Mouse (Mus musculus) mouse trophoblast stem cell (cell line): ENCODE measurements around the gene Adgrl1.

Source experiments
- in situ Hi-C, 2 experiments: fragments of 300-500 bp; cut with MseI, MboI; formaldehyde crosslinking; loops; 2 replicates in 1 of 2; 3 replicates in 1 of 2; pipeline ENCODE4 v1.15.1; 2025

Adgrl1 gene

GRCm38 (mm10) chr8:83901566-83902485, 1.9 kb downstream of the Adgrl1 start:
- in situ Hi-C loops: no loop called here

- in situ Hi-C loops: no loop called here
Measured at GRCm38 (mm10) chr8:83902961-83903666, 3.2 kb downstream of the Adgrl1 start.

DNA sequence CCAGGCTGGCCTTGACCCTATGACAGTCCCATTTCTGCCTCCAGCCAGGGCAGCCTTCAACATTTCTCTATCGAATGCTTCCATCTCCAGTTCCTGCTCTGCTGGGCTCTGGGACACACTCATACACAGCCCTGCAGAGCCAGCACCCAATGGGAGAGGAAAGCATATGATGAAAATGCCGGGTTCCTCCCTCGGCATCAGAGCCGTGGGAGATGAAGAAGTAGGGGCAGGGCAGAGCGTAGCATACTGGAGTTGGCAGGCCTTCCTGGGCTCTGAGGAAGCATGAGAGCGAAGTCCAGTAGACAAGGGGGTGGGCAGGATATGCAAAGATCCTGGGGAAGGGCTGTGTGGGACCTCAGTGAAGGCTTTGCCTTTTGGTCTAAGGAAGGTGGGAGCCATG, 8.7 kb downstream of the Adgrl1 start:
- in situ Hi-C loops: no loop called here

DNA sequence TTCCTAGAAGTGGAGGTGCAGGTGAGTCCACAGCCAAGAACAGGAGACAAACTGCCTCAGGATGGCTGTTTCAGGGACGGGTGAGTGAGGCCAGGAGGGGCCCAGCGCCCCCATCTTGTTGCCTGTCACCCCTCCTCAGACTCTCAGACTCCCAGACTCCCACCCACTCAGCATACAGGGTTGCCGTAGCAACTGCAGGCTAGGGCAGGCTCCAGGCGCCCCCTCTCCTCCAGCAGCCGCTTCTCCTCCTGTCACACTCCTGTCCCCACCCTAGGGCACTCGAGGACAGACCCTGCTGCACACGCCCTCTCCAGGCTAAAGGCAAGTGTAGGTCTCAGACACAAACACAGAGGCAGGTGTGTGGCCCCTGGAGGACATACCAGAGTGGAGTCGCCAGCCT, 9.4 kb downstream of the Adgrl1 start:
- in situ Hi-C loops: no loop called here

- in situ Hi-C loops: no loop called here
Measured at GRCm38 (mm10) chr8:83911809-83912731, 12.2 kb downstream of the Adgrl1 start.

- in situ Hi-C loops: no loop called here
Measured at GRCm38 (mm10) chr8:83914232-83914631, 14.3 kb downstream of the Adgrl1 start.

GRCm38 (mm10) chr8:83914860-83915259, 15.0 kb downstream of the Adgrl1 start:
- in situ Hi-C loops: no loop called here

DNA sequence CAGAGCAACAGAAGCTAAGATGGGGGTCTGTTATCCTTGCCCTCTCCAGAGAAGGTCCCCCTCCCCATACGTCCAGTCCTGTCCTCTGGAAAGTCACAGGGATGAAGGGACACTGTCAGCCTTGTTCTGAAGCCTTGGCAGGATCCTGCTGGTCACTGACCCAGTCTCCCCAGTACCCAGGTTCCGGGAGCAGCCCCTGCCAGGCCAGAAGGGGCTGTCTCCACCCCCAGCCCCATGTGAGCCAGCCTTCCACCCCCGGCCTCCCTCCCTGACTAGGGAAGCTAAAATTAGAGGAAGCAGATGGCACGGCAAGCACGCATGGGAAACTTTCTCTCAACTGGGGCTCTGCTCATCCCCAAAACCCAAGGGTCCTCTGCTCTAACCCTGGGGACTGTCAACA, 16.1 kb downstream of the Adgrl1 start:
- in situ Hi-C loops: no loop called here

GRCm38 (mm10) chr8:83917566-83917965, 17.7 kb downstream of the Adgrl1 start:
- in situ Hi-C loops: no loop called here

DNA sequence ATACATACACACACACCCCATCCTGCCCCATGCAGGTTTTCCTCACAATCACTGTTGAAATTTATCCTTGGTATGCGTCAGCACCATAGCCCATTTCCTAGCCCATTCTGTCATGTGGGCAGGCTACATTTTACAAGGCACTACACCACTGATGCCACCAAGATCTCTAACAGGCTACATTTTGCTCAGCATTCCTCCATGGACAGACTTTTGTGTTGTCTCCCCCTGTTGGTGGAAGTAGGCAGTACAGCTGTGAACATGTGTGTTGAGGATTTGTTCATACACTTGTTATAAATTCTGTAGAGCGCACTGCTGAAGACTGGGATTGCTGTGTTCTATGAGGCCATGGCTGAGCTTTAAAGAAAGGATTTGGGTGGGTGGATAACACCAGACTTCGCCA, 21.7 kb downstream of the Adgrl1 start:
- in situ Hi-C loops: no loop called here

- in situ Hi-C loops: no loop called here
Measured at GRCm38 (mm10) chr8:83922727-83923126, 22.8 kb downstream of the Adgrl1 start.

DNA sequence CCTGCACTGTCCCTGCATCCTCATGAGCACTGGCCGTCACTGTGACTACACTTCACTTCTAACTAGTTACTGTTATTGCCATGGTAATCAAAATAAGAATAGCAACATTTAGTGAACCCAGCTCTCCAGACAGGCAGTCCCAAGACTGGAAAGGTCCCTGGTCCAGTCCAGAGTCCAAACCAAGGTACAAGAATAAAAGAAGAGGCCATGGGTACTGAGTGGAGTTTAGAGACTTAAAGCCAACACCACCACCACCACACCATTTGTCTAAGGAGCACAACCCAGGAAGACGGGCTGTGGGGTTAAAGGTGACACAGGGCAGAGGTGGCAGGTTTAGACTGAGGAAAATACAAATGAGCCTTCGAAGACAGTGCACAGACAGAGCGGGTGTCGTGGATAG, 24.7 kb downstream of the Adgrl1 start:
- in situ Hi-C loops: no loop called here

- in situ Hi-C loops: no loop called here
Measured at GRCm38 (mm10) chr8:83926266-83926665, 26.4 kb downstream of the Adgrl1 start.

DNA sequence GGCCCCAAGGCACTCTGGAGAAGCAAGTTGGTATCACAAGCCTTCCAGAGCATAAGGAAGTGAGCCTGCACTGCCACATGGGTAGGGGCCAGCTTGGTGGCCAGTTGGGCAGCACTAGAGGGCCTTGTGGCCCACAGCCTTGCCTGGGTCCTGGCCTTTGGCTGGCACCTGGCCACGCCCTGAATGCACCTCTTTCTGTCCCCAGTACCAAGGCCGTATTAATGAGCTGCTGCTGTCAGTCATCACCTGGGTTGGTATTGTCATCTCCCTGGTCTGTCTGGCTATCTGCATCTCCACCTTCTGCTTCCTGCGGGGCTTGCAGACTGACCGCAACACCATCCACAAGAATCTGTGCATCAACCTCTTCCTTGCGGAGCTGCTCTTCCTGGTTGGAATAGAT, 34.3 kb downstream of the Adgrl1 start:
- in situ Hi-C loops: no loop called here

- in situ Hi-C loops: no loop called here
Measured at GRCm38 (mm10) chr8:83934994-83935393, 35.1 kb downstream of the Adgrl1 start.

DNA sequence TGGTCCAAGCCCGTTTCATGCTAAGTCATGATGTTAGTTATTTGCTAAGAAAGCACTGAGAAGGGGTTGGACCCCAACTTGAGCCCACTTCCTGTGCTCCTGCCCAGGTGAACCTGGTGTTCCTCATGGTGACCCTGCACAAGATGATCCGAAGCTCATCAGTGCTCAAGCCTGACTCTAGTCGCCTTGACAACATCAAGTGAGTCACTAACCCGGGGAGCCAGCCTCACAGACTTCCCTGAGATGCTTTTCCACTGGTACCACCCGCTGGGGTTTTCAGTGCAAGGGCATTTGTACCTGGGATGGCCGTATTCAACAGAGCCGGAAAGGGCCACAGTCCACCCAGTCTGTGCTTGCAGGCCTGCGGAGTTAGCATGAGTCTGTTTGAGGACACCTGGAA, 35.5 kb downstream of the Adgrl1 start:
- in situ Hi-C loops: no loop called here

GRCm38 (mm10) chr8:83937645-83938044, 37.7 kb downstream of the Adgrl1 start:
- in situ Hi-C loops: no loop called here

DNA sequence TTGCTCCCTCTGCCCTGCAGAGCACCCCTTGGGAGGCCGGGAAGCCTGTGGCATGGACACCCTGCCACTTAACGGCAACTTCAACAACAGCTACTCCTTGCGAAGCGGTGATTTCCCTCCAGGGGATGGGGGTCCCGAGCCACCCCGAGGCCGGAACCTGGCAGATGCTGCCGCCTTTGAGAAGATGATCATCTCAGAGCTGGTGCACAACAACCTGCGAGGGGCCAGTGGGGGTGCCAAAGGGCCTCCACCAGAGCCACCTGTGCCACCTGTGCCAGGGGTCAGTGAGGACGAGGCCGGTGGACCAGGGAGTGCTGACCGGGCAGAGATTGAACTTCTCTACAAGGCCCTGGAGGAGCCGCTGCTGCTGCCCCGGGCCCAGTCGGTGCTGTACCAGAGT, 38.4 kb downstream of the Adgrl1 start:
- in situ Hi-C loops: no loop called here

GRCm38 (mm10) chr8:83941066-83941677, 41.3 kb downstream of the Adgrl1 start:
- in situ Hi-C loops: no loop called here

GRCm38 (mm10) chr8:83942446-83942845, 42.5 kb downstream of the Adgrl1 start:
- in situ Hi-C loops: no loop called here

DNA sequence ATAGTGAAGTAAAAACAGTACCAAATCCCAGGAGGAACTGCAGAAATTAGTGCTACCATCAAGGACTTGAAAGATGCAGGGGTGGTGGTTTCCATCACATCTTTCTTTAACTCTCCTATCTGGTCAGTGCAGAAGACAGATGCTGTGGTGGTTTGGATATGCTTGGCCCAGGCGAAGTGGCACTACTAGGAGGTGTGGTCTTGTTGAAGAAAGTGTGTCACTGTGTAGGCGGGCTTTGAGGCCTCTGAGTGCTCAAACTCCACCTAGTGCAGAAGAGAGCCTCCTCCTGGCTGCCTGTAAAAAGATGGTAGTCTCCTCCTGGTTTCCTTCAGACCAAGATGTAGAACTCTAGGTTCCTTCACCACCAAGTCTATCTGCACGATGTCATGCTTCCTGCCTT, 45.6 kb downstream of the Adgrl1 start:
- in situ Hi-C loops: no loop called here

DNA sequence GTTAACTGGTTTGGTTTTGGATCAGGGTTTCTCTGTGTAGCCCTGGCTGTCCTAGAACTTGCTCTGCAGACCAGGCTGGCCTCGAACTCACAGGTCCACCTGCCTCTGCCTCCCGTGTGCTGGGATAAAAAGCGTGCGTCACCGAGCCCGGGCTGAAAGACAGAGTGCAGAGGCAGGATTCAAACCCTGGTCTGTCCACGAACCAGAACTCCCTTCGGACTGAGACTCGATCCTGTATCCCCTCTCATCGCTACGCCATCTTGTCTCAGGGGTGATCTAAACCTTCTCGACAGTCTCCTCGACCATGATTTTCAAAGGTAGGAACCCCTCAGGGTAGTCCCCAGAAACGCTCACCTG, 54.8 kb downstream of the Adgrl1 start:
- in situ Hi-C loops: no loop called here
